Mouse (Mus musculus) adrenal gland, postnatal 10 days (tissue): Measurements from ENCODE around the gene Atp8a1. TPM values are rescaled to one million over a fixed set of nuclear protein-coding genes. Genes with fewer than 3 reads are reported as not detected.

Source experiments
- DNase-seq: peaks from one replicate; pipeline ENCODE4 v3.0.0; 2021; ENCODE audit warnings: mixed read lengths
- long read RNA-seq, 2 experiments: library from polyadenylated mRNA; stranded (forward); transcript quantifications; one replicate each; pipeline ENCODE4 v2.0.0; 2021
- total RNA-seq, 2 experiments: library from RNA; stranded (reverse); gene quantifications; 2 replicates each; pipeline ENCODE4 v1.2.3; 2021

The Atp8a1 gene
- total RNA-seq: 10 to 100 TPM; 17.5 to 26.6 TPM
- long read RNA-seq, experiment 1, full-length matches to known transcripts: 4 of 5 reads
- long read RNA-seq, experiment 1, partial matches to known transcripts: 0 of 5 reads
- long read RNA-seq, experiment 1, other reads (novel, unspliced or antisense): 1 of 5 reads
- long read RNA-seq, experiment 2, partial matches to known transcripts: 1 of 3 reads
- long read RNA-seq, experiment 2, other reads (novel, unspliced or antisense): 0 of 3 reads

DNA sequence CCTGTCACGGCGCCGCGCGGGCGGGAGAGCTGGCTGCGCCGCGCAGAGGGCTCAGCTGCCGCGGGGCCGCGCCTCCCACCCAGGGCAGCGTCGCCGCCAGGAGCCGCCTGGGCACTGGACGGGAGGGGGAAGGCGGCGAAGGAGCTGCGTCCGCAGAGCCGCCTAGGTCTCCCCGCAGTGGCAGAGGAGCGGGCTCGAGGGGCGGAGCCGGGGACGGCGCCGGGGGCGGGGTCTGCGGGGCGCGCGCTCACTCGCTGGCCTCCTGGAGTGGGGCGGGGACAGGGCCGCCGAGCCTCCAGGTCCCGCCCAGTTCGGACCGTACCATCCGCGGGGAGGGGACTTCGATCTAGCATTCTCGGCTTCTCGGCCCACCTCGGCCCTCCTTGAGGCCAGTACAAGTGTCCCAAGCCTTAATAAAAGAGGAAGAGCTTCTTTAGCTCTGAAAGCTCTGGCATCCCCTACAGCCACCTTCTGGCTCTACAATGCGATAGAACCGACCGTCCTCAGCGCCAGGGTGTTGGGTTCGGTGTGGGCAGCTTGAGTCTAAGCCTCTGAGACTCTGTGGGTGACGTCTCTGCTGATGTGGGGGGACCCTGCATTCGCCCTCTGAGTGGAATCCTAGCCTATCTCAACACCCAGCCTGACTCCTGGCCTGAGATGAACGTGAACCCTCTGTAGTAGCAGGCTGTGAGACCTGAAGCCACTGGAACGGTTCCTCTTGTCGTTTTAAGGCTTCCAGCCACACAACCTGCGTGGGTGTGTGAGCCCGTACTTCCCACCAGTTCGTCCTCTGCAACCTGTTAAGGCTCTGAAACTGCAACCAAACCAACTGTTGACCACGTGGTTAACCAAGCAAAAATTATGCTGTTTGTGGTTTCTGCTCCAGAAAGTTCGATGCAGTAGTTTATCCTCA lies at the start of gene Atp8a1:
Gene Atp8a1, minus strand, starts transcription at position 182 of the 913 bp plus-strand sequence.
- peak; percentile 100 for DNase-seq

DNA sequence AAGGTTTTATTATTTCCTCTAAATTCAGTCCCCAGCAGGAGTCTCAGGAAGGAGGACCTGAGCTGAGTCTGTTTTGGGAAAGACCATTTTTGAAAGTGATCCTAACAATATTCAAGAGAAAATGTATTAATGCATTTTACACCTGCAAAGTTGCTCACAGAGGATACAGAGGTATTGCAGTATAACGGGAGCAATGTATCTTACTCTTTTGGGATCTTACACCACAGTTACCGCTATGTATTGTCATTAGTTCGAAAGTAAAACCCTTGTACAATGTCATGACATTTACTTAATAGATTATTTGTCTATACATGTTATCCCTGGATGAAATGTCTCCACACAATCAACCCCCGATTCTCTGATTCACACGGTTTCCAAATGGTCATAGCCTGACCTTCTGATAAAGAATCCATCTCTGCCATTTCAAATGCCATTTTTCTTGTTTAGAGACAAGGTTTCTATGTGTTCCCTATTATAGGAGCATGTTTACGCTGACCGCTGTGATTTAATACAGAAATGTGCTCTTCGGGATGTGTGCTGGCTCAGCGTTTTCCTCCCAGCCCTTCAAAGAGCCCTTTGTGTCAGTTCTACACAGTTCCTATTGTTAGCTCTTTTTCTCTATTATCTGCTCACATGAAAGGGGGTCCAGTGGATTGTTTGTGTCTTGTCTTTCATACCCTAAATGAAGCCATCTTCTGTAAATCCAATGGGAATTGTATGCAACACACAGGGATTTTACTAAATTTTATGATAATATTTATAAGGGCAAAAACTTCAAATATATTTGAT lies 37.4 kb upstream of the Atp8a1 start:
- no peak for DNase-seq

- DNase-seq: no peak
Measured at GRCm38 (mm10) chr5:67883564-67884171, 36.4 kb upstream of the Atp8a1 start.

- no peak for DNase-seq
Measured at GRCm38 (mm10) chr5:67871414-67871813, 24.2 kb upstream of the Atp8a1 start.

GRCm38 (mm10) chr5:67866221-67866620 lies 19.0 kb upstream of the Atp8a1 start:
- no peak for DNase-seq

DNA sequence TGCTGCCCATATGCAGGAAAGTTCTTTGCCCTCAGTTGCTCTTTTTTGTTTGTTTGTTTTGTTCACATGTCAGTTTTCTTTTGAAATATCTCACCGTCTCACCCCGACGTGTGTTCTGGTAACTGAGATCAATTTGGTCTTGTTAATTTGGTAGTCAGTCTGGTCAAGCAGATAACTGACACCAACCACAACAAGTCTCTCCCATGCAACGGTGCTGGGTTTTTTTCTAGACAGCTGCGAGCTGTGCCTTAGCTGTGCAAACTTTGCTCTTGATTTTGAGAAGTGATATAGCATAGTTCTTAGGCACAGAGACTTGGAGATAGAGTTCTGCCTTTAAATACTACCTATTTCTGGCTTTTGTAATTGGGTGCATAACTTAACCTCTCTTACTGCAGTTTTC lies 18.4 kb upstream of the Atp8a1 start:
- no peak for DNase-seq

GRCm38 (mm10) chr5:67864508-67865060 lies 17.4 kb upstream of the Atp8a1 start:
- DNase-seq: no peak

DNA sequence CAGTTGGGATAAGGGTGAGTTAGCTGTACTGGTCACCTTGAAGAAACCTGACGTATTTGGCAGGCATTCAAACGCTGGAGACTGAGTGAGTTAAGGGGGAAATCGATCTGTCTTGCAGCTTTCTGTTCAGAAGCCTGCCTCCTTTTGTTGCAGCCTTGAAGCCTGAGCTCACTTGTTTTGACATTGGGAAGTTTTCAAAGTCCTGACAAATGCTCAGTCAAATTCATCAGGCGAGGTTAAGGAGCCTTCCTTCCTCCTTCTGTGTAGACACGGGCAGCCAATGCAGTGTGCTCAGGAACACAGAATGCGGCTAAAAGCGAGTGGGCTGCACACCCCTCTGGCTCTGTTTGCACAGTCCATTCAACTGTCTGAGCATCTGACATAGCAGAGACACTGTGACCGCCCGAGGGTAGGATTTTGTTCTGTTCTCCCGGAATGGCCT lies 16.7 kb upstream of the Atp8a1 start:
- DNase-seq: no peak

DNA sequence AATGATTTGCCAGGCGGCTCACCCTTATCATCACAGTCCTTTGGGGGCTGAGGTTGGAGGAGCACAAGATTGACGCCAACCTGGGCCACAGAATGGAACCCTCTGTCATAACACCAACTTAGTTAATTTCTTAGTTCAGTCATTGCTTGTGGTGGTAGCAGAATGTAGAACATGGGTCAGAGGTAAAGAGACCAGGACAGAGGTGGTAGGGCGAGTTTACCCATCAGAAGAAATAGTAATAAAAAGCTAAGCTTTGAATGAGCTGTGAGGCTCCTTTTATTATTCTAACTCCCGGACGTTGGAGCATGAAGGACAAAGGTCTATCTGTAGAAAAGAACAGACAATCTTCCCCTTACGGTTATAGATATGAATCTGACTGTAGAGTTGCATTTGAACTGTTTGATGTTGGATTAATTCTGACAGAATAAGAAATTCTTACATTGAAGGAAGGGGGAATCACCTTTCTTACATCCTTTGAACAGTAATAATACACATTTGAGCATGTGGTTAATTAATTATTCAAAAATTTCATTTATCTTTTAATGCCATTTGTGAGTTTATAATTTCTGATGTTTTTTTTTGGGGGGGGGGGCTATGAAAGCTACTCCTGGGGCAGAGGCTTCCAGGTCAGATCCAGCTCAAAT lies 7.9 kb upstream of the Atp8a1 start:
- DNase-seq: no peak

DNA sequence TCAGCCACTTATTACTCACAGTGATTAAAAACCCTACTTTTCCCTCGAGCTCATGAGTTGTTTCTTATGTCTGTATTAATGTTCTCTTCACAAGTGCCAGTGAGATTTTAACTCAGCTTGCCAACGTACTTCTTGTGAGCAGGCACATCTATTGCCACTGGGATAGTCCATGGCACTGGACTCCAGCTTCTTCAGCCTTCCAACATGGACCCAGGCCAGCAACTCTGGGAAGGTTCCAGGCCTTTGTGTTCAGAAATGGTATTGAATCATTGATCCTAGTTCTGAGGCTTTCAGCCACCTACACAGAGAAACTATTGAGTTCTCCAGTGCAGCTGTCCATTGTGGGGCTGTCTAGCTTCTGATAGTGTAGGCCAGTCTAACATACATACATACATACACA lies 5.6 kb upstream of the Atp8a1 start:
- peak; percentile 36 for DNase-seq

- no peak for DNase-seq
Measured at GRCm38 (mm10) chr5:67849411-67849810, 2.2 kb upstream of the Atp8a1 start.

DNA sequence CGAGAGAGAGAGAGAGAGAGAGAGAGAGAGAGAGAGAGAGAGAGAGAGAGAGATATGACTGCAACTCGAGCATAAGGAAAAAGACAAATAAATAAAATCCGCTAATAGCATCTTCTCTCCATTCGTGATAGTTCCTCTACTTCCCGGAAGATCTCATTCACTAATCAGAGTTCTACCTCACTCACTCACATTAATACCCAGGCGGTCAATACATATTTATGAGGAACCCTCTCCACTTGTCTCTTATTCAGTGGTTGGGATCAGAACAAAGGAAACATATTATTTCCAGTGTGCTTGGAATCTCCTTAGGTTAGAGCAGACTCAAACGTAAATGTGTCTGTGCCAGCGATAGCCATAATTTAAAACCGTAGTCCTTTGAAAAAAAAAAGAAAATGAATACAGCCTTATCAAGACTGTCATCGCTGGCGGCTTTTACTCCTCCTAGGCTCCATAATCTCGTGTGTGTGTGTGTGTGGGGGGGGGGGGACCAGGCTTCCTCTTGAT lies 1.3 kb upstream of the Atp8a1 start:
- no peak for DNase-seq

DNA sequence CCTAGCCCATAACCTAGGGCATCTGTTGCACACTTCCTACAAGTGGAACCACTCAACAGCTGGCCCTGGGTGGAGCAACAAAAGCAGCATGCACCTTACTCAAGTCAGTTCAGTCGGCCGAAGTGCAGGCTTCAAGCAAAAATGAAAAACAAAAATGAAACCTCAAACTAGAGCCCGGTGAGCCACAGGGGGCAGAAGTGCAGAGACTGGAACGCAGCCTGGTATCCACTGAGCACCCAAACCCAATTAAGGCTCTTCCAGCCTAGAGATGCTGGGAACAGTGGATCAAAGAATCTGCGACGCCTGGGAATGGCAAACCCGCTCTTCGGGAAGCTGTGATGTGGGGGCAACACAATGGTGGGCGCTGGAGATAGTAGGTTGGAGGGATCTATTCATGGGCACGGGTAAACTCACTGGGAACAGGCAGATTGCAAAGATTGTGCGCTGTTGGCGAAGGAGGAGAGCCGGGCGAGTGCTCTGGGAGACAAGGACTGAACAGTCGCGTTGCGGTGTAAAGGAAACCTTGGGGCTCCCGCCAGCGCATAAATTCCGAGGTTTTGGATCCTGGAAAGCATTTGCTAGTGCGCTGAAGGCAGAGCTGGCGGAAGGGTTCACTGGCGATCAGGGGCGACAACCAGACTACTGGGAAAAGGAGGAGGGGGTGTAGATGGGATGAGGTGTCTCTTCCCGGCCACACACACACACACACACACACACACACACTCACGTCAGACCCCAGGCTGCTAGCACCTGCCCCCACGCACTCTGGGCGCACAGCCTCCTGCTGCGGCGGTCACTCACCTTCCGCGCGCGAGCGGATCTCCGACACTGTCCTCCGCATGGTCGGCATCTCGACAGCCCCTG lies 641 bp downstream of the Atp8a1 start:
- peak; percentile 67 for DNase-seq

- DNase-seq: peak; percentile 38
Measured at GRCm38 (mm10) chr5:67845190-67845691, 2.0 kb downstream of the Atp8a1 start.

DNA sequence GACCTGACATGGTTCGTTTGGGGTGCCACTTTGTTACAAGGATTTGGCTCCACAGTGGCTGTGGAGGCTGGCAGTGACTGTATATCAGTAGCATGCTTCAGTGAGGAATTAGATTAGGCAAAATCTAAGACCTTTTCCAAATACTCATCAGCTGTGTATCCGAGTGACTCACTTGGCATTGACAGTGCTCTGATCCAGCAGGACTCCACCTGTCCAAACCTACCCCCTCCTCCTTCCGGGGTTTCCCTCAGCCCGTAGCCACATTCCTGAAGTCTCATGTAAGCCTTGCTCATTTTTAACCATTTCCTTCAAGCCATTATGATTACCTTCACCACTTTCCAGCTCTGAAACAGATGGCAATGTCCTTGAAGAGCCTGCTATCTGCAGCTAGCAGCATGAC lies 3.2 kb downstream of the Atp8a1 start:
- DNase-seq: no peak

DNA sequence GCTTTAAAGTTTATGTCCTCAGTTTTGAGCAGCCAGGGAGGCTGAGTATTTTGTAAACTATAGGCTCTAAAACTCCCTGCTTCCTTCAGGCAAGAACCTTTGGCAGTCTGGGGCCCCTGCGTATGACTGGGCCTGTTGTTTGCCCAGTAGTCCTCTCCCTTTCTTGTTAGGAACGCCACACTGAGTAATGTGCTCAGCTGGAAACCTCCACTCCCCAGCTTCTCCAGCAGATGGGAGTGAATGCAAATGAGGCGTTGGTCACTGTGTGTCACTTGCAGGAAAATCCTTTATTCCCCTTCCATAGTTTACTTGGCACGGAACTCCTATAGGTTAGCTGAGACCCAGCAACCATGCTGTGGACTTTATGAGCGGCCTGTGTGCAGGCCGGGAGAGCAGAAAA lies 4.9 kb downstream of the Atp8a1 start:
- no peak for DNase-seq

- no peak for DNase-seq
Measured at GRCm38 (mm10) chr5:67833841-67834240, 13.4 kb downstream of the Atp8a1 start.

GRCm38 (mm10) chr5:67831293-67832147 lies 15.7 kb downstream of the Atp8a1 start:
- no peak for DNase-seq

DNA sequence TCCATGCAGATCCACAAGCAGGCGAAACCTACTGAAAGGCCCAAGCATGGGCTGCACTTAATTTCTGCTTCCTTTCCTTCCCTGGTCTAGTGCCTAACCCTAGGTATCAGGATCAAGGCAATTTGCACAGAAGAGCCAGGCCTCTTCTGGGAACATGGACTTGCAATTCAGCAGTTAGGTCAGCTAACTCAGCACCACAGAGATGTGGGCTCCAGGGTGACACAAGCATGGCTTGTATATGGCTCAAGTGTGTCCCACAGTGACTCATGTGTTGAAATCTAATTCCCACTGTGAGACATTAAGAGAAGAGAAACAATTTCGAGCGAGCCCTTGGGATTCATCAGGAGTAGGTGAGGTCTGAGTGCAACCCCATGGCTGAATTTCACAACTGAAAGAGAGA lies 18.9 kb downstream of the Atp8a1 start:
- peak; percentile 19 for DNase-seq
